16 mouse cellular contexts compared by ENCODE assay signal in genomic region chr5:100761736-100762135, GRCm38 (mm10).
"Had no signal": no experiment of that assay in that cellular context is flagged by ENCODE, and none has a peak within 500 bp of the region (broad histone marks: within the 10 kb centered on the region; RNA-seq: fewer than 3 reads in every experiment).

No protein-coding gene starts in this region.

- DNase-seq: retina, postnatal 1 day; right cerebral cortex, adult 18-20 months; right cerebral cortex, postnatal 14 days; right cerebral cortex, postnatal 25 days; right cerebral cortex, postnatal 4 days; spleen, adult 18-20 months; thymus, adult 18-20 months; thymus, adult 2 months; thymus, postnatal 14 days; thymus, postnatal 25 days; thymus, postnatal 36 days; thymus, postnatal 4 days had no signal

- H3K27me3 ChIP-seq: neural tube, embryonic 13.5 days; neural tube, embryonic 15.5 days; stomach, embryonic 15.5 days had no signal

- H3K4me2 ChIP-seq: neural tube, embryonic 13.5 days; neural tube, embryonic 15.5 days; stomach, embryonic 15.5 days had no signal

- H3K9me3 ChIP-seq: neural tube, embryonic 13.5 days; neural tube, embryonic 15.5 days; stomach, embryonic 15.5 days had no signal

- H3K4me3 ChIP-seq: neural tube, embryonic 13.5 days; neural tube, embryonic 15.5 days; stomach, embryonic 15.5 days had no signal

- H3K27ac ChIP-seq: neural tube, embryonic 13.5 days; neural tube, embryonic 15.5 days; stomach, embryonic 15.5 days; stomach, postnatal 0 days had no signal

- H3K9ac ChIP-seq: neural tube, embryonic 13.5 days; neural tube, embryonic 15.5 days; stomach, embryonic 15.5 days had no signal

- H3K4me1 ChIP-seq: neural tube, embryonic 13.5 days; neural tube, embryonic 15.5 days; stomach, embryonic 15.5 days had no signal
